Mouse (Mus musculus) layer of hippocampus, postnatal 10 days (tissue): ENCODE results near the gene Mcat. TPM values are rescaled to one million over a fixed set of nuclear protein-coding genes. Genes with fewer than 3 reads are reported as not detected.
A peak's percentile ranks its signal among the peaks of the same experiment; 100 is the strongest.

Experiments
- DNase-seq, 2 experiments: peaks; one replicate each; pipeline ENCODE4 v3.0.0; 2021; ENCODE audit warnings: low spot score in 2 of 2
- long read RNA-seq: library from polyadenylated mRNA; stranded (forward); transcript quantifications from one replicate; pipeline ENCODE4 v2.0.0, GENCODE M21; 2023
- total RNA-seq, 2 experiments: library from RNA; stranded (reverse); gene quantifications; 2 replicates each; pipeline ENCODE4 v1.2.3; 2021

Gene Mcat
- 10 to 100 TPM; 26.8 to 31.7 TPM for total RNA-seq
- long read RNA-seq, transcript Mcat-201 (4 exons, 1,917 nt), result major isoform, 29 of 58 reads
- long read RNA-seq, transcript Mcat-206 (3 exons, 740 nt), result minor isoform, 5 of 58 reads
- long read RNA-seq, partial matches to known transcripts, result 2 of 58 reads
- long read RNA-seq, other reads (novel, unspliced or antisense), result 21 of 58 reads

DNA sequence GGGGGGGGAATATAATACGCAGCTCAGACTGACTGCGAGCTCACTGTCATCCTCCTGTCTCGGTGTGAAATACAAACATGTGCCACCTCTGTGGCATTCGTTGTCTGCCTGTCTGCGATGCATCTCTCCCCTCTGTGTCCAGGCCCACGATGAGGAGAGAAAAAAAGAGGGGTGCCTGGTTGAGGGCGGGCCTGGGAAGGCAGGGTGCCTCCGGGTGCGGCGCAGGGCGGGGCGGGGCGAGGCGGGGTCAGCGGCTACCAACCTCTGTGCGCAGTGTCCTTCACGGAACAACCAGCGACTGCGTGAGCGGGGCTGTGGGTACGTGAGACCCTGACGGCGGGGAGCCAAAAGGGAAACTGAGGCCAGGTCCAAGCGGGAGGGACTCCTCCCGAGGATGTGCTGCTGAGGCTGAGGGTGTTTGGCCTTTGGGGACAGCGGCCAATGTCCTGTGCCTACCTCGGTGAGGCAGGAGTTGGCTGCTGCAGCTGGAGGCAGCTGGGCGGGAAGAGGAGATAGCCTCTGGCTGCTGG is at the start of gene Mcat, which contains the start of gene Tspo:
TSS of gene Mcat (minus strand) at position 461 of the 530 bp plus-strand sequence.
TSS of gene Tspo (plus strand) at position 266 of the 530 bp plus-strand sequence.
- DNase-seq, result no peak

GRCm38 (mm10) chr15:83607115-83607802 is 43.7 kb upstream of the Mcat start:
- peak; percentile 74 to 76 for DNase-seq

GRCm38 (mm10) chr15:83606700-83607099 is 43.1 kb upstream of the Mcat start:
- DNase-seq, result no peak

DNA sequence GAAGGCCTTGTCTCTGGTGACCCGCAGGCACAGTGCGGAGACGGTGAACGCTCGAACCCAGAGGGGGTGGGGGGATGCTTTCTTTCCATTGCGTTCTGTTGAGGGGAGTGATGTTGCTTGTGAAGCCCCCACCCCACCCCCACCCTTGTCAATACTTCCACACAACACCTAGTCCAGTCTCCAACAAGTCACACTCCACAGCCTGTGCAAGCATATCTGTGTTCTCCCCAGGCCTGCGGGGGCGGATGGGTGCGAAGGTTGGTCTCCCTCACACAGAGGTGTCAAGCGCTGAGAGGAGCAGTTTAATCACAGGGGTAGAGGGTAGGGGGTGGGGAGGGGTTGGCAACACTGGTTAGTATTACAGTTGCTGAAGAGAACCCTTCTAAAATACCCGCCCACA is 42.6 kb upstream of the Mcat start:
- no peak for DNase-seq

GRCm38 (mm10) chr15:83603426-83603825 is 39.8 kb upstream of the Mcat start:
- no peak for DNase-seq

DNA sequence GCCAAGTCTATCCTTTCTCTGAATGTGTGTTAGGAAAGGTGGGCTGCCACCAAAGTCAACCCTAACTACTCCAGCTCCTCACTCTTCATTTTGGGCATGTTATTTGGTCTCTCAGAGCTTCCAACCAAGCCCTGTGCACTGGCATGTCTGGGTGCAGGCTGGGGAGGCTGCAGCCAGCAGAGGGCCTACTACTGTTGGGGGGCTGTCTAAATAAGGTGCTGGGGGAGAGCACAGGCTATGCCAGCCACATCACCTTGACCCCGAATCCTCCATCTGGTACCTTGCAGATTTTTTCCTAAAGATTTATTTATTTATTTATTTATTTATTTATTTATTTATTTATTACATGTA is 39.4 kb upstream of the Mcat start:
- DNase-seq, result no peak

DNA sequence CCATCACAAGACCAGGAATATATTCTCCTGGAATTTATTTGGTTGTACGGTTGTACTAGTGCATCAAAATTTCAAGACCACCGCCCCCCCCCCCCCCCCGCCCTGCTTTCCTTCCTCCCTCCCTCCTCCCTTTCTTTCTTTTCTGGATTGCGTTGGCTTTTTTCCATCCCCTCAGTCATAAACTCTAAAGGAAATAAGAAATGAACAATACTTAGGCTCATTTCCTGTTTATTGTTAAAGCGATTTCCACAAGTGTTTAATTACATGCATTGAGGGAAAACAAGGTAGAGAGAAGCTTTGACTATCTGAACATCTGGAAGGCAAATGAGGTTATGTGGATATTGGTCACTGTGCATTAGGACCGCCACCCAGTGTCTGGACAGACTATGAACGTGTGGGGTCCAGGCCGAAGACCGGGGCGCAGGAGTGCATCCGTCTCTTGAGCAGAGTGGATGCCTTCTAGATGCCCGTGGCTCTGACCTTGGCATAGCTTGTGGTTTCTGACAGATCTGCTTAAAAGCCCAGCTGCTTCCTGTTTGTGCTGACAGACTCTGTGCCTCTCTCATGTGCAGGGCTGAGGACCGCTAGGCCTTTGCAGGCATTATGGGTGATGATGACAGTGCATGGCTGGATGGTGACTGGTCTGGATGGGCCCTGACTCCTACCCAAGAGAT is 38.9 kb upstream of the Mcat start:
- DNase-seq, result no peak

DNA sequence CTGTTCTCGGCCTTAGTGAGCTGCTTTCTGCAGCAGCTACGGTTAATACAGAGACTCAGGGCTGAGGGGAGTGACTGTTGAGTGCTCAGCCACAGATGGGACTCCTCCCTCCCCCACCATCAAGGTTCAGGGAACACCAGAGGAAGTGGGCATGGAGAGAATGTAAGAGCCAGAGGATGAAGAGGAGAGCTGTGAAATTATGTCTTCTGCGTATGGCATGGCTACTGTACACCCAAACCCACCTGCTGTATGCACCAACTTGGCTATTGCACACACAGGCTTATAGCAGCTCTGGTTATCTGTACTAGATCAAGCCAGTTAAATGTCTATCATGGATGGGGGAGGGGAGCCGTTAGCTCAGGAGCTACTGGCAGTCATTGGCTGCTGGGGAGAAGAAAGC is 37.6 kb upstream of the Mcat start:
- DNase-seq, result no peak

DNA sequence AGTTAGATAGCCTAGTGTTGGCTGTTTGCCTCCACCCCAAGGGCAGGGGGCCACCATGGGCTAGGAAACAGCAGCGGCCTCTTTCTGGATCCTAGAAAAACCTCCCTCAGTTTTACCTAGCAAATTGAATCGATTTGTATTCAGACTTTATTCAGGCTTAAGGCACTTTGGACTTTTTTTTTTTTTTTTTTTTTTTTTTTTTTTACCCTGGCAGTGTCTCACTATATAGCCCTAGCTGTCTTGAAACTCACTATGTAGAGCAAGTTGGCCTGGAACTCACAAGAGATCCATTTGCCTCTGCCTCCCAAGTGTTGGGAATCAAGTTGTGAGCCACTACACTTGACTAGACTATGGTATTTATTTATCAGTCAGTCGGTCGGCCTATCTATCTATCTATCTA is 33.2 kb upstream of the Mcat start:
- DNase-seq, result no peak

DNA sequence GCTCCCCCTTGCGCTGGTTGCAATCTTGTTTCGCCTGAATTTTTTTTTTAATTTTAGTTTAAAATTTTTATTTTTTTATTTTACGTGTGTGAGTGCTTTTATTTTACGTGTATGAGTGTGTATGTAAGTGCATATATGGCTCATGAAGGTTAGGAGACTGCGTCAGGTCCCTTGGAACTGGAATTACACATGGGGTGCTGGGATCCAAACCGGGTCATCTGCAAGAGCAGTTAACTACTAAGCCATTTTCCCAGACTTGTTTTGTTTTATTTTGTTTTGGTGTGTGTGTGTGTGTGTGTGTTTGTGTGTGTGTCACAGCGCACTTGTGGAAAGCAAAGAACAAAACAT is 31.8 kb upstream of the Mcat start:
- no peak for DNase-seq

GRCm38 (mm10) chr15:83594513-83595363 is 31.2 kb upstream of the Mcat start, which contains the start of gene Ttll12:
Gene Ttll12, minus strand, starts transcription at chr15:83595157.
- peak; percentile 93 to 97 for DNase-seq

DNA sequence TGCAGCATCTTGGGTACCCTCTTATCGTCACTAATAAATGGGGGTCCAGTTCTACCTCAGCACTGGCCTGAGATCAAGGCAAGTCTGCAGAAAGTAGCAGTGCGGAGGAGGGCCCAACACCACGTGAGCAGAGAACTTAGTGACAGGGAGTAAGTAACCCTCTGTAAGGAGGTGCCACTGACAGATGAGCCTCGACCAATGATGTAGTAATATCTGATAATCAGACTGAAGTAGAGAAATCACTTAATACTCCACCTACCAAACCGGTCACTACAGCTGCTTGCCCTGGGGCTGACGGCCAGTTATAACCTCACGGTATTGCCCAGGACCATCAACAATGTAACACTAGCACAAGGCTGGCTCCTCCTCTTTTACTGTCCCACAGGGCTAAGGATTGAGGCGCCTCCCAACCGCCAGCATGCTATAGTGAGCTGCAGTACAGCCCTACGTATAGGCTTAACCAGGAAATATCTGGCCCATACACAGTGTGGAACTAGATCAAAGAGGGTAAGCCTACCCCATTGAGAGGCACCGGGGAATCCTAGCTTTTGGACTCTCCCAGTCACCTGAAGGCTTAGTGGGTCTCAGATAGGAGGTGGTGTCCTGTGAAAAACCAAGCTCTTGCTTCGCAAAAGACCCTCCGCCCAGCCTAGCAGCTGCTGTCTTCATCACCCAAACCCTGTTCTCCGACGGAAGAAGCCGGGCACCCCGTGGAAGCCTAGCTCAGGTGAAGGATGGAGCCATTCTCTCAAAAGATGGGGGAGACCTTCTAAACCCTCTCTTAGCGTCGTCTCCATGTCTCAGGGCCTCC is 30.3 kb upstream of the Mcat start:
- no peak for DNase-seq

DNA sequence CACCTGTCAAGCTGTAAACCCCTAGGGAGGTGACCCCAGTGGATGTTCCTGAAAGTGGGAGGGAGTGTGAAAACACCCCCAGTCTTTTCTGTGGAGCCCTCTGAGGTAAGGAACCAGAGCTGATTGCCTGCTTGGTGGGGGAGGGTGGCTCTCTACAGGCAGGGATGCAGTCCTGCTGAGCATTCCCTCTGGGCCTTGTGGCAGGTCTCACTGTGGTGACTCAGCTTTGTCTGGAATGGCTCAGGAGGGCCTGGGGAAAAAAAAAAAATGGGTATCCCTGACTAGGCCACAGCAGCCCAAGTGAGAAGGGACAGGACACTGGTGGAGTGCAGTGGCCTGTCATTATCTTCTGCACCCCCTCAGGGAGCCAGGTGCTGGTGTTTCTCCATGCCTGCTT is 29.6 kb upstream of the Mcat start:
- DNase-seq, result no peak

GRCm38 (mm10) chr15:83592260-83593188 is 28.9 kb upstream of the Mcat start:
- no peak for DNase-seq

DNA sequence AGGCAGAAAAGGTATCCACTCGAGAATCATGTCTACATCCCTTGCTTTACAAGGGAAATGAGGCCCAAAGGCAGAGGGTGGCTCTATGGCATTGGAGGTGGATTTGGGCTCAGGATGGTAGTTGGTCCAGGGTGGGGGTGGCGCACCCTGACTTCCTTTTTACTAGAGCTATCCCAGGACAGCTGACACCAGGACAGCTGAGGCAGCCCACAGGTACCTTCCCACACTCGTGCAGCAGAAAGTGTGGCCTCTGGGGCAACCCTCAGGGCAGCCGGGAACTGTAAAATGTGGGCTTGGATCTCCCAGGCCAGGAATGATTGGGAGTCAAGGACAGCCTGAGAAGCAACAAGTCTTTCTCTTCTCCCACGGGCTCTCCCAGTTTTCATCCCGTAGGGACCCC is 28.2 kb upstream of the Mcat start:
- no peak for DNase-seq

DNA sequence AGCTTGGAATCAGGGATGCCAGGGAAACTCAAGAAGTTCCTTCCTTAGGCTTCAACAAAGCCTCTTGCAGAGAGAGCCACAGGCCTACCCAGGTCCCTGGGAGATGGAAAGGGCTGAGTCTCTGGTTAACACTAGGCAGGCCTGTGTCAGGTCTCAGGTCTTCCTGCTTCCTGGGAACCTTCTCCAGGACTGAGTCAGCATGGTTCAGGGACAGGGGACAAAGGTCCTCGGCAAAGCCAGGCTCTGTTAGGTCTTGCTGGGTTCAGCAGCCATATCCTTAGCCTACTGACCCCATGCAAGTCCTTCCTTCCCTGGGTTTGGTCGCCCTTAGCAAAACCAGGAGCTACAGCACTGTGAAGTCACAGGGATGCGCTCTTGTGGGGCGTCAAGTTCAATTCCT is 27.3 kb upstream of the Mcat start:
- DNase-seq, result no peak

DNA sequence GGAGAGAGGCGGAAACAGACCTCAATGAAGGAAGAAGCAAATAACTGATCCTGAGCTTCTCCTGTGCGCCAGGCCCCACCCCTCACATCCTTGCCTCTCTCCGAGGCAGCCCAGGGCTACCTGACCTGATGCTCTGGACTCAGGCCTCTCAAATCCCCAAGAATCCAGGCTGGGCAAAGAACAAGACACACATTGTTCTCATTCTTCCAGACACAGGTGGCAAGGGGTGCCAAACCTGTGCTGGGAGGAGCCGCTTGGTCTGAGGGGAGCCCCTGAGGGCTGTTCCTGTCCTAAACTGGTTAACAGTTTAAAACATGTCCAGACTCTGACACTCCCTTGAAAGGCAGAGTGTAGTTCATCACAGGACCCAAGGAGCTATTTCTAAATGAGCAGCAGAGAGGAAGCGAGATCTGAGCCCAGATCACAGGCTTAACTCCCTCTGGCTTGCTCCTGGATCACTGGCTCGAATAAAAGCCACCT is 21.2 kb upstream of the Mcat start:
- DNase-seq, result no peak

GRCm38 (mm10) chr15:83583419-83584156 is 20.0 kb upstream of the Mcat start:
- peak in 1 of 2 experiments; percentile 44 for DNase-seq

- DNase-seq, result no peak
Observed at GRCm38 (mm10) chr15:83582931-83583330, 19.3 kb upstream of the Mcat start.
